Mouse (Mus musculus): ENCODE results near the gene Tekt1.

GRCm38 (mm10) chr11:72349652-72350051 is 12.6 kb downstream of the Tekt1 start:
- TF ChIP-seq CTCF (IDR thresholded peaks at IDR 0.05; ENCODE audit: borderline replicate concordance, insufficient read depth, low read depth, low read length) (no peak), POLR2A (IDR thresholded peaks at IDR 0.05; ENCODE audit: borderline replicate concordance, insufficient read depth, low read length) (no peak)
